Mouse (Mus musculus) liver, embryonic 13.5 days (tissue): ENCODE measurements around the gene Cdc37. TPM values are rescaled to one million over a fixed set of nuclear protein-coding genes. Genes with fewer than 3 reads are reported as not detected.
A peak's percentile ranks its signal among the peaks of the same experiment; 100 is the strongest.

ENCODE experiments used
- ATAC-seq: fragments of 200-750 bp; cut with Nextera tagmentation; 2 replicates; pipeline ENCODE4 v1.8.0; 2017; ENCODE audit warnings: low read depth, mild to moderate bottlenecking, moderate number of reproducible peaks, moderate library complexity
- DNase-seq: peaks from one replicate; pipeline ENCODE4 v3.0.0; 2022
- H3K27ac ChIP-seq: fragments of 300-500 bp; sonication (generic); 2 replicates; pipeline ENCODE4 v1.5.1; 2015; ENCODE audit warnings: moderate library complexity, mild to moderate bottlenecking, inconsistent platforms
- H3K27me3 ChIP-seq: fragments of 300-500 bp; sonication (generic); 2 replicates; pipeline ENCODE4 v1.6.1; 2015; ENCODE audit warnings: mild to moderate bottlenecking, inconsistent platforms
- H3K36me3 ChIP-seq: fragments of 300-500 bp; sonication (generic); 2 replicates; pipeline ENCODE4 v1.6.1; 2015; ENCODE audit warnings: mild to moderate bottlenecking, inconsistent platforms
- H3K4me1 ChIP-seq: fragments of 300-500 bp; sonication (generic); replicated peaks from 2 replicates; pipeline ENCODE4 v1.6.1; 2015; ENCODE audit warnings: inconsistent platforms
- H3K4me2 ChIP-seq: fragments of 300-500 bp; sonication (generic); 2 replicates; pipeline ENCODE4 v1.6.1; 2015; ENCODE audit warnings: inconsistent platforms, mild to moderate bottlenecking, moderate library complexity
- H3K4me3 ChIP-seq: fragments of 300-500 bp; sonication (generic); replicated peaks from 2 replicates; pipeline ENCODE4 v1.5.1; 2015; ENCODE audit warnings: mild to moderate bottlenecking, inconsistent platforms
- H3K9ac ChIP-seq: fragments of 300-500 bp; sonication (generic); 2 replicates; pipeline ENCODE4 v1.6.1; 2015; ENCODE audit warnings: mild to moderate bottlenecking, inconsistent platforms
- H3K9me3 ChIP-seq: fragments of 300-500 bp; sonication (generic); replicated peaks from 2 replicates; pipeline ENCODE4 v1.6.1; 2016; ENCODE audit warnings: inconsistent platforms
- WGBS: fragments of 180-500 bp; shearing (Covaris S2); methylation state at CpG from one replicate; pipeline ENCODE4 v1.1.7; 2015; ENCODE audit not compliant: insufficient replicate concordance; 5-methylcytosine and 5-hydroxymethylcytosine counted together
- polyA plus RNA-seq: library from polyadenylated mRNA; unstranded; fragments of >200 nt; fragmentation: Nextera tagmentation; extraction: Ambion mirVana; gene quantifications from 2 replicates; pipeline ENCODE4 v1.2.1, GENCODE M21; 2015

Gene Cdc37
- polyA plus RNA-seq, 1 experiment from 2014 or later = 170 TPM

DNA sequence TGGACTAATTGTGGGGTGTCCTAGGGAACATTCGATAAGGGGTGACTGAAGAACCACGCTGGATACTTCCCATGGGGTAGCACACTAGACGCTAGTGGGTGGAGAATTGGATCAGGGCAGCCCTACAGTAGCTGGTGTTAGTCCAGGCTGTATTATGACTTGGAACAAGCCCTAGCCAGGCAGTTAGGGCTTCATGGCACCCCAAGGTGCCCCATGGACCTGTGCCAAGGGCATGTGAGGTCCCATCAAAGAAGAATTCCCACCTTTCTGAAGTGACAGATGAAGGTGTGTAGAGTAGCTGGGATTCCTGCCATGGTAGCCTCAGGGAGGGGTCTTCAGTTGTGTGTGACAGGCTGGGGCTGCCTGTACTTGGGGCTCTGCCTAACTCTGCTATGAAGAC is 16.7 kb upstream of the Cdc37 start:
- peak overlapping the region; percentile 83 for H3K27ac ChIP-seq
- no peak for DNase-seq
- no peaks in the 10 kb centered on the region for H3K36me3 ChIP-seq
- no peak for ATAC-seq
- 0 out of 2 replicates have a peak overlapping the region, but pooled peaks have one; percentile 65 for H3K9ac ChIP-seq
- H3K9me3 ChIP-seq = no peaks in the 10 kb centered on the region
- peaks cover 66% of the 10 kb centered on the region for H3K4me1 ChIP-seq
- H3K4me2 ChIP-seq = peak overlapping the region; percentile 78
- H3K4me3 ChIP-seq = peak overlapping the region; percentile 59; the same call in 1 of the 2 replicates
- WGBS = 27% methylated on average over 3 of the region's 3 CpGs
- H3K27me3 ChIP-seq = peaks cover 59% of the 10 kb centered on the region

DNA sequence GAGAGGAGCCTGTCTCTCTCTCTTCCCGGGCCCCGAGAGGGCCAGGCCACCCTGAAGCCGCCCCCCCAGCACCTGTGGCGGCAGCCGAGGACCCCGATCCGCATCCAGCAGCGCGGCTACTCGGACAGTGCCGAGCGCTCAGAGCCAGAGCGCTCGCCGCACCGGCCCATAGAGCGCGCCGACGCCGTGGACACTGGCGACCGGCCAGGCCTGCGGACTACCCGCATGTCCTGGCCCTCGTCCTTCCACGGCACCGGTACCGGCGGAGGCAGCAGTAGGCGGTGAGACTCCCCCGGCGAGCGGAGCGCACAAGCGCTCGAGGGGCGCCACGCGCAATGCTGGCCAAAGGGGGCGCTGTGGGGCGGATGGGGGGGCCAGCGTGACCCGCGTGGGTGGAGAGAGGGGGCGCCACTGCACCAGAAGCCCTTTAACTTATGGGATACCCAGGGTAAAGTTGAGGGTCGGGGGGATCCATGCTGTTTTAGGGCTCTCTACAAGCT is 16.2 kb upstream of the Cdc37 start:
- WGBS = 2% methylated on average over 47 of the region's 47 CpGs

DNA sequence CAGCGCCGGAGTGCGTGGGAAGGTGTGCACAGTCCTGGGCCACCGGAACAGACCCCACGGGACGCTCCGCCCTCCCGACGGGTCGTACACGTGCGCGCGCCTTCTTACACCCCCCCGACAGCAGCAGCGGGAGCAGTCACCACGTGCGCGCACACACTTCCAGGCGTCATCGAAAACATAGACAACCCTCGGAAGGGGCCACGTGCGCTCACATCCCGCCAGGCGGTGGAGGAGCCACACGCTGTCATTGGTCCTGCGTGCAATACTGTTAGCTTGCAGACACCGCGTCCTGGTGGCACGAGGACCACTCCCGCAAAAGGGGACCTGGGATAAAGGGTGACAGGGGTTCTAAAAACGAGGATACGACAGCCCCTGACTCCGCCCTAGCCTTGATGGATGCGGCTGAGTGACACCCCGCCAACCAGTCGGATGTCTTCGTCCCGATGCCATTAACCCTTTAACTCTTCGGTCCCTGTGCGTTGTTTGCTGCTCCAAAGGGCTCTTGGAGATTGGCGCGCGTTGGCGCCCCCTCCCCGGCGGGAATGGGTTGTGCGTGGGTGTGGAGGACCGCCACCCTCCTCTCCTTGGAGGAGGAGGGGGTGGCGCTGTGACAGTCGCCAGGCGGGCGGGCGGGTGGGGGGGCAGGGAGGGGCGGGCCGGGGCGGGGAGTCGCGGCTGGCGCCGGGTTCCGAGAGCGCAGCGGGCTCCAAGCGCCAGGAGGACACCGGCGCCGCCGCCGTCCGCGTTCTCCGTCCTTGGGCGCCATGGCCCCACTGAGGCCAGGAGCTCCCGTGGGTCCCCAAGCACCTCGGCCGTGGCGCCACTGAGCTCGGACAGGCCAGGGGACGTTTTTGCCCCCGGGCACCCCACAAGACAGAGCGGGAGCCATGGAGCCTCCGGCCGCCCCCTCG is 15.5 kb upstream of the Cdc37 start, which contains the start of gene Pde4a:
Gene Pde4a (plus strand): TSS at position 674 of the 911 bp plus-strand sequence.
- peak within 1 kb of the TSS; percentile 65 for H3K9ac ChIP-seq
- H3K9me3 ChIP-seq = no peaks in the 10 kb centered on the region
- WGBS = 1% methylated on average over 60 of the region's 86 CpGs
- no peak for ATAC-seq
- peak within 1 kb of the TSS; percentile 83; the same call in 1 of the 2 replicates for H3K27ac ChIP-seq
- no peak for DNase-seq
- H3K4me3 ChIP-seq = peak within 1 kb of the TSS; percentile 59
- H3K4me2 ChIP-seq = peak within 1 kb of the TSS; percentile 78
- no peaks in the 10 kb centered on the region for H3K36me3 ChIP-seq
- peaks cover 78% of the 10 kb centered on the region for H3K4me1 ChIP-seq
- peaks cover 61% of the 10 kb centered on the region for H3K27me3 ChIP-seq

More for the DNA sequence above, 16.2 kb upstream of the Cdc37 start:
- peaks cover 71% of the 10 kb centered on the region for H3K4me1 ChIP-seq
- H3K36me3 ChIP-seq = no peaks in the 10 kb centered on the region
- peaks cover 61% of the 10 kb centered on the region for H3K27me3 ChIP-seq
- H3K27ac ChIP-seq = no peak overlapping the region
- no peaks in the 10 kb centered on the region for H3K9me3 ChIP-seq
- H3K9ac ChIP-seq = peak overlapping the region; percentile 65
- no peak for ATAC-seq
- peak overlapping the region; percentile 59 for H3K4me3 ChIP-seq
- peak overlapping the region; percentile 78 for H3K4me2 ChIP-seq
- DNase-seq = no peak

GRCm38 (mm10) chr9:21164072-21164471 is 14.3 kb upstream of the Cdc37 start:
- no peak overlapping the region for H3K27ac ChIP-seq
- H3K9me3 ChIP-seq = no peaks in the 10 kb centered on the region
- WGBS = under 1% methylated on average over 26 of the region's 26 CpGs
- no peak overlapping the region for H3K9ac ChIP-seq
- DNase-seq (no peak), ATAC-seq (no peak)
- peak overlapping the region; percentile 39 for H3K4me2 ChIP-seq
- peaks cover 74% of the 10 kb centered on the region for H3K4me1 ChIP-seq
- peaks cover 61% of the 10 kb centered on the region for H3K27me3 ChIP-seq
- H3K4me3 ChIP-seq = peak overlapping the region; percentile 18; the same call in 1 of the 2 replicates
- no peaks in the 10 kb centered on the region for H3K36me3 ChIP-seq

DNA sequence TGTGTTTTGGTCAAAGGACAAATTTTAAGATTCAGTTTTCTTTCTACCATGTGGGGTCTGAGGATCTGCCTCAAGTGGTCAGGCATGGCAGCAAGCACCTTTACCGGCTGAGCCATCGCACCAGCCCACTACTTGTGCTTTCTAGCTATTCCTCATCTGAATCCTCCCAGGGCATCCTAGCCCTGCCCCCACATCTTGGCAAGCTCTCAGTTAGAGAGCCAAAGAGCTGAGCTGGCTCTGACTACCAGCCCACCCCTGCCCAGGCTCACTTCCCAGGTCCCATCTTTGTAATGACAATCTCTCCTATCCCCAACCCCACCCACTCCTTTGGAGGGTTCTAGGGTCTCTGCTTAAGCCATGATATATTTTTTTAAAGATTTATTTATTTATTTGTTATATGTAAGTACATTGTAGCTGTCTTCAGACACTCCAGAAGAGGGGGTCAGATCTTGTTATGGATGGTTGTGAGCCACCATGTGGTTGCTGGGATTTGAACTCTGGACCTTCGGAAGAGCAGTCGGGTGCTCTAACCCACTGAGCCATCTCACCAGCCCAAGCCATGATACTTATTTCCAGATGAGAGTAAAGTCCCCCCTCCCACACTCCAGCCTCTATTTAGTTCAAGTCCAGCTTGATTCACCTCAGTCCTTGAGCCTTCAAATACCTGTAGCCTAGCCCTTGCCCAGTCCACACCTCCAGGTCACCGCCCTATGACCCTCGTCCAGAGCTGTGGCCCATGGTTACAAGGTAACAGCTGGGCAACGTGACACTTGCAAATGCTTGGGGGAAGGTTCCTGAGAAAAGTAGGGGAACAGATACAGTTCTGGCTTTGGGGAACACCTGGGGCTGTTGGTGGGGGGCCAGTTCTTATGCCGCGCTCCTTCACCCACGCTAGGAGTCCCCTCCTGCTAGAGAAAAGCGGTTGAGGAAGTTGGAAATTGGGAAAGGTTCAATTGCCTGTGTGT is 13.6 kb upstream of the Cdc37 start:
- Histone ChIP-seq H3K4me3 (0 out of 2 replicates have a peak overlapping the region, but pooled peaks have one; percentile 18), H3K36me3 (no peaks in the 10 kb centered on the region), H3K27ac (no peak overlapping the region), H3K9me3 (no peaks in the 10 kb centered on the region), H3K9ac (no peak overlapping the region), H3K4me1 (peaks cover 67% of the 10 kb centered on the region), H3K27me3 (peaks cover 64% of the 10 kb centered on the region), H3K4me2 (peak overlapping the region; percentile 39; the same call in 1 of the 2 replicates)
- WGBS = 38% methylated on average over 11 of the region's 11 CpGs
- ATAC-seq (no peak), DNase-seq (no peak)

- no peaks in the 10 kb centered on the region for H3K9me3 ChIP-seq
- peaks cover 57% of the 10 kb centered on the region for H3K27me3 ChIP-seq
- WGBS = under 1% methylated on average over 52 of the region's 52 CpGs
- H3K9ac ChIP-seq = peak overlapping the region; percentile 76
- H3K4me3 ChIP-seq = peak overlapping the region; percentile 66
- H3K27ac ChIP-seq = no peak overlapping the region
- peak; percentile 69 for ATAC-seq
- DNase-seq = peak; percentile 80
- peak overlapping the region; percentile 89 for H3K4me2 ChIP-seq
- H3K36me3 ChIP-seq = no peaks in the 10 kb centered on the region
- H3K4me1 ChIP-seq = peaks cover 47% of the 10 kb centered on the region
Observed at GRCm38 (mm10) chr9:21161209-21161909, 11.6 kb upstream of the Cdc37 start.

DNA sequence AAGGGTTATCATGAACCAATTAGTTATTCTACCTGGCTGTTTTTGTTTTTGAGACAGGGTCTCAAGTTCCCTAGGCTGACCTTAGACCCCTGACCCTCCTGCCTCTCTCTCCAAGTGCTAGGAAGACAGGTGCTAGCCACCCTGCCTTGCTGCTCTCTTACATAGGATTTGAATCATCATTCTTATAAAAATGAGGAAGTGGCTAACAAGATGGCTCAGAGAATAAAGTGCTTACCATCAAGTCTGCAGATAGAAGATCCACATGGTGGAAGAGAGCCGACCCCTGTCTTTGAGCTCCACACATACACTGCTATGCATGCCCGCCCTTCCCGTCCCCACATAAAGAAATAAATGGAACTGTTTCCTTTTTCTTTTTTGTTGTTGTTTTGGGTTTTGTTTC is 5.0 kb upstream of the Cdc37 start:
- Histone ChIP-seq H3K36me3 (no peaks in the 10 kb centered on the region), H3K27me3 (peaks cover 6% of the 10 kb centered on the region; the same call in 1 of the 2 replicates), H3K4me3 (no peak overlapping the region), H3K4me2 (no peak overlapping the region), H3K9ac (no peak overlapping the region), H3K9me3 (no peaks in the 10 kb centered on the region), H3K4me1 (peaks cover 24% of the 10 kb centered on the region), H3K27ac (no peak overlapping the region)
- DNase-seq (no peak), ATAC-seq (no peak)
- WGBS = 55% methylated on average over 3 of the region's 3 CpGs

GRCm38 (mm10) chr9:21153833-21154232 is 4.1 kb upstream of the Cdc37 start:
- Histone ChIP-seq H3K4me1 (peaks cover 29% of the 10 kb centered on the region), H3K4me2 (peak overlapping the region; percentile 71), H3K27ac (peak overlapping the region; percentile 3; the same call in 1 of the 2 replicates), H3K4me3 (peak overlapping the region; percentile 43), H3K9me3 (no peaks in the 10 kb centered on the region), H3K27me3 (peaks cover 6% of the 10 kb centered on the region; the same call in 1 of the 2 replicates), H3K9ac (peak overlapping the region; percentile 44; the same call in 1 of the 2 replicates), H3K36me3 (no peaks in the 10 kb centered on the region)
- 23% methylated on average over 5 of the region's 5 CpGs for WGBS
- no peak for ATAC-seq
- no peak for DNase-seq

DNA sequence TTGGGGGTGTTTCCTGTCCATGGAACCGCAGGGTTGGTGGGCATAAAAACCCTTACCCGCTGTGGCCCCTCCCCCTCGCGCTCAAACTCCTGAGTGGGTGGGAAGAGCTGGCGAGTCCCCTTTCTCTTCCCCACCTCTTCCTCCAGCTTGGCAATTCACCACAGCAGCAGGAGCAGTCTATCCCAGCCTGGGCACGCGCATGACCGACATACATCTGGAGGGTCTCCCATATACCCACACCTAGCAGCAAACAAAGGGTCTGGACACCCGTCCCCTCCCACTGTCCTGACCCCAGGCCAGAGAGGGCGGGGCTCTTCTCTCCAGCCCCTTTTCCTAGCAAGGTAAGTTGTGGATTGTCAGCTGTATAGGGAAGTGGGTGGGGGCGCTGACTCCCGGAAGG is 3.5 kb upstream of the Cdc37 start:
- DNase-seq (no peak), ATAC-seq (no peak)
- Histone ChIP-seq H3K9ac (peak overlapping the region; percentile 44), H3K4me3 (peak overlapping the region; percentile 43), H3K4me2 (peak overlapping the region; percentile 71), H3K4me1 (peaks cover 34% of the 10 kb centered on the region), H3K36me3 (no peaks in the 10 kb centered on the region), H3K27ac (no peak overlapping the region), H3K27me3 (0 out of 2 replicates have a peak, but pooled peaks cover 3% of the 10 kb centered on the region), H3K9me3 (no peaks in the 10 kb centered on the region)
- WGBS = 3% methylated on average over 12 of the region's 12 CpGs

GRCm38 (mm10) chr9:21152715-21153114 is 2.9 kb upstream of the Cdc37 start:
- H3K27me3 ChIP-seq = 0 out of 2 replicates have a peak, but pooled peaks cover 3% of the 10 kb centered on the region
- peak overlapping the region; percentile 71 for H3K4me2 ChIP-seq
- 0 out of 2 replicates have a peak, but pooled peaks cover 3% of the 10 kb centered on the region for H3K36me3 ChIP-seq
- H3K9ac ChIP-seq = peak overlapping the region; percentile 44
- H3K9me3 ChIP-seq = no peaks in the 10 kb centered on the region
- peak overlapping the region; percentile 43 for H3K4me3 ChIP-seq
- ATAC-seq (no peak), DNase-seq (peak; percentile 15)
- H3K4me1 ChIP-seq = peaks cover 40% of the 10 kb centered on the region
- no peak overlapping the region for H3K27ac ChIP-seq
- WGBS = 2% methylated on average over 11 of the region's 11 CpGs
